In the genomic region with DNA sequence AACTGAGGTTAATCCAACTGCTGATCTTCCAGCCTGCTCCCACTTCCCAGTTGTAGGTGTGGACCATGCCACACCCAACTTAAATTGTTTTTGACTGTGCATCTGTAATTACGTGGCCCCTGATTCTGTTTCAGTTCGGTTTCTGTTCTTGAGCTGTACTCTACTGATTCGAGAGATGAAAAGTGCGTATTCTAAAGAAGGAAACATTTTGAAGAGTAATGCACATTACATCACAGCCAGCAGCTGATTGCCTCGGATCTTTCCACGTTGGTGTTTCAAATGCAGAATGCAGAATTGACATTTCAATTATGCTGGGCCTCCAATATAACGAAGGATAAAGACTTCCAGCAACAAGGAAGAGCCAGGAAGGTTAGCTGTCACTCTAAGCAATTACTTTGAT, we compare ENCODE assay signal across 19 mouse cellular contexts.
DNase-seq lines count a peak whose midpoint lies in the region; ATAC-seq and TF ChIP-seq lines count a peak whose summit lies in the region.
"Had no signal": no experiment of that assay in that cellular context is flagged by ENCODE, and none has a peak within 500 bp of the region (broad histone marks: within the 10 kb centered on the region; RNA-seq: fewer than 3 reads in every experiment).

No protein-coding gene starts in this region.

- no peak overlapping the region for H3K4me3 ChIP-seq in left cerebral cortex, adult 2 months
- H3K4me3 ChIP-seq: embryonic facial prominence, embryonic 12.5 days; embryonic facial prominence, embryonic 15.5 days; forebrain, embryonic 15.5 days; heart, adult 2 months; heart, embryonic 10.5 days; heart, embryonic 13.5 days; hindbrain, embryonic 12.5 days; hindbrain, embryonic 15.5 days had no signal

- intact Hi-C loops in left cerebral cortex, adult 2 months (cut with DNase I): no loop called here

- no peak for DNase-seq in frontal cortex, postnatal 14 days (ENCODE audit: low spot score in 2 of 2)
- DNase-seq in left cerebral cortex, adult 2 months (ENCODE audit: extremely low spot score in 1 of 2, low spot score in 2 of 2): no peak
- DNase-seq in left cerebral cortex, adult 11 months (ENCODE audit: low spot score): no peak
- peak; percentile 5 for DNase-seq in right cerebral cortex, adult 18-20 months
- DNase-seq in right cerebral cortex, postnatal 4 days: no peak
- DNase-seq: adrenal gland, adult 8-10 months; adrenal gland, postnatal 25 days; gastrocnemius, postnatal 25 days; heart, adult 2 months had no signal

- peak overlapping the region; percentile 45; the same call in 1 of the 2 replicates for H3K27ac ChIP-seq in left cerebral cortex, adult 2 months
- H3K27ac ChIP-seq: embryonic facial prominence, embryonic 12.5 days; embryonic facial prominence, embryonic 15.5 days; forebrain, embryonic 15.5 days; heart, adult 2 months; heart, embryonic 10.5 days; heart, embryonic 13.5 days; hindbrain, embryonic 12.5 days; hindbrain, embryonic 15.5 days had no signal

- peak; percentile 68 for ATAC-seq in frontal cortex, adult (ENCODE audit: low TSS enrichment)
- ATAC-seq: activated CD4-positive, CD25-positive, alpha-beta regulatory T cell, adult 4 months; CD4-positive, CD25-positive, alpha-beta regulatory T cell, adult 4 months had no signal

- no peak for TF ChIP-seq CTCF in left cerebral cortex, adult 2 months (IDR thresholded peaks at IDR 0.05)
